Mouse (Mus musculus) midbrain, embryonic 11.5 days (tissue): ENCODE data around the gene Gatm. TPM values are rescaled to one million over a fixed set of nuclear protein-coding genes. Genes with fewer than 3 reads are reported as not detected.
A peak's percentile ranks its signal among the peaks of the same experiment; 100 is the strongest.

Experiments
- ATAC-seq: fragments of 200-750 bp; cut with Nextera tagmentation; 2 replicates; pipeline ENCODE4 v1.8.0; 2017; ENCODE audit warnings: moderate TSS enrichment, moderate library complexity; ENCODE audit not compliant: low FRiP score
- DNase-seq: peaks from one replicate; pipeline ENCODE4 v3.0.0; 2015; ENCODE audit warnings: low spot score; ENCODE audit errors: missing footprints
- H3K27ac ChIP-seq: fragments of 300-500 bp; sonication (generic); 2 replicates; pipeline ENCODE4 v1.5.1; 2014; ENCODE audit warnings: low read depth, low read length
- H3K27me3 ChIP-seq: fragments of 300-500 bp; sonication (generic); 2 replicates; pipeline ENCODE4 v1.6.1; 2014; ENCODE audit warnings: mild to moderate bottlenecking, low read length, moderate library complexity, mixed read lengths; ENCODE audit not compliant: control insufficient read depth, insufficient read depth
- H3K36me3 ChIP-seq: fragments of 300-500 bp; sonication (generic); 2 replicates; pipeline ENCODE4 v1.6.1; 2014; ENCODE audit warnings: mild to moderate bottlenecking, low read length, moderate library complexity, mixed read lengths; ENCODE audit not compliant: control insufficient read depth, insufficient read depth
- H3K4me1 ChIP-seq: fragments of 300-500 bp; sonication (generic); 2 replicates; pipeline ENCODE4 v1.6.1; 2014; ENCODE audit warnings: low read length; ENCODE audit not compliant: control insufficient read depth, insufficient read depth
- H3K4me2 ChIP-seq: fragments of 300-500 bp; sonication (generic); 2 replicates; pipeline ENCODE4 v1.6.1; 2014; ENCODE audit warnings: mild to moderate bottlenecking, moderate library complexity
- H3K4me3 ChIP-seq: fragments of 300-500 bp; sonication (generic); 2 replicates; pipeline ENCODE4 v1.5.1; 2014; ENCODE audit warnings: low read depth, low read length
- H3K9ac ChIP-seq: fragments of 300-500 bp; sonication (generic); 2 replicates; pipeline ENCODE4 v1.6.1; 2014; ENCODE audit warnings: low read length
- H3K9me3 ChIP-seq: fragments of 300-500 bp; sonication (generic); 2 replicates; pipeline ENCODE4 v1.6.1; 2016; ENCODE audit warnings: low read length; ENCODE audit not compliant: control insufficient read depth
- WGBS: fragments of 180-500 bp; shearing (Covaris S2); extraction: QIAGEN DNeasy Blood & Tissue Kit; methylation state at CpG from one replicate; pipeline ENCODE4 v1.1.7; 2014; 5-methylcytosine and 5-hydroxymethylcytosine counted together
- microRNA counts: library from miRNA; unstranded; fragments of <30 nt; microRNA quantifications from one replicate; lab custom pipeline; 2015
- microRNA-seq: library from miRNA; unstranded; fragments of <30 nt; microRNA quantifications from one replicate; pipeline ENCODE4, GENCODE M21; 2017
- polyA plus RNA-seq: library from polyadenylated mRNA; unstranded; fragments of >200 nt; fragmentation: Nextera tagmentation; extraction: Ambion mirVana; gene quantifications from 2 replicates; pipeline ENCODE4 v1.2.1, GENCODE M21; 2014

Gene Gatm
- polyA plus RNA-seq, 1 experiment from 2014 or later, result 25.4 TPM

GRCm38 (mm10) chr2:122572438-122572837 is 38.7 kb downstream of the Gatm start:
- 81% methylated on average over 1 of the region's 1 CpGs for WGBS
- ATAC-seq (no peak), DNase-seq (no peak)
- no peaks in the 10 kb centered on the region for H3K9me3 ChIP-seq
- H3K27me3 ChIP-seq, result no peaks in the 10 kb centered on the region
- no peak overlapping the region for H3K27ac ChIP-seq
- H3K4me2 ChIP-seq, result no peak overlapping the region
- no peak overlapping the region for H3K9ac ChIP-seq
- no peaks in the 10 kb centered on the region for H3K4me1 ChIP-seq
- no peaks in the 10 kb centered on the region for H3K36me3 ChIP-seq
- no peak overlapping the region for H3K4me3 ChIP-seq

- Histone ChIP-seq H3K4me3 (no peak overlapping the region), H3K4me1 (no peaks in the 10 kb centered on the region), H3K27ac (no peak overlapping the region), H3K27me3 (no peaks in the 10 kb centered on the region), H3K9me3 (no peaks in the 10 kb centered on the region), H3K4me2 (no peak overlapping the region), H3K9ac (no peak overlapping the region), H3K36me3 (no peaks in the 10 kb centered on the region)
- ATAC-seq, result no peak
- no peak for DNase-seq
- WGBS, result 79% methylated on average over 4 of the region's 4 CpGs
Measured at GRCm38 (mm10) chr2:122571326-122571725, 39.8 kb downstream of the Gatm start.

- no peak for ATAC-seq
- Histone ChIP-seq H3K4me2 (no peak overlapping the region), H3K9me3 (no peaks in the 10 kb centered on the region), H3K36me3 (no peaks in the 10 kb centered on the region), H3K9ac (no peak overlapping the region), H3K27me3 (no peaks in the 10 kb centered on the region), H3K27ac (no peak overlapping the region), H3K4me3 (no peak overlapping the region), H3K4me1 (no peaks in the 10 kb centered on the region)
- 70% methylated on average over 4 of the region's 4 CpGs for WGBS
- no peak for DNase-seq
Measured at GRCm38 (mm10) chr2:122570430-122570829, 40.7 kb downstream of the Gatm start.

GRCm38 (mm10) chr2:122569439-122569838 is 41.7 kb downstream of the Gatm start:
- Histone ChIP-seq H3K9ac (no peak overlapping the region), H3K27ac (no peak overlapping the region), H3K27me3 (no peaks in the 10 kb centered on the region), H3K4me2 (no peak overlapping the region), H3K36me3 (no peaks in the 10 kb centered on the region), H3K9me3 (no peaks in the 10 kb centered on the region), H3K4me1 (no peaks in the 10 kb centered on the region), H3K4me3 (no peak overlapping the region)
- peak; percentile 67; the same call in 1 of the 2 replicates for ATAC-seq
- peak; percentile 92 for DNase-seq
- 18% methylated on average over 3 of the region's 3 CpGs for WGBS

- no peak for DNase-seq
- H3K4me1 ChIP-seq, result no peaks in the 10 kb centered on the region
- no peak overlapping the region for H3K4me3 ChIP-seq
- no peak for ATAC-seq
- H3K27ac ChIP-seq, result no peak overlapping the region
- H3K27me3 ChIP-seq, result no peaks in the 10 kb centered on the region
- H3K4me2 ChIP-seq, result no peak overlapping the region
- H3K36me3 ChIP-seq, result no peaks in the 10 kb centered on the region
- H3K9ac ChIP-seq, result no peak overlapping the region
- WGBS, result 97% methylated on average over 1 of the region's 1 CpGs
- no peaks in the 10 kb centered on the region for H3K9me3 ChIP-seq
Measured at GRCm38 (mm10) chr2:122562251-122562650, 48.9 kb downstream of the Gatm start.

DNA sequence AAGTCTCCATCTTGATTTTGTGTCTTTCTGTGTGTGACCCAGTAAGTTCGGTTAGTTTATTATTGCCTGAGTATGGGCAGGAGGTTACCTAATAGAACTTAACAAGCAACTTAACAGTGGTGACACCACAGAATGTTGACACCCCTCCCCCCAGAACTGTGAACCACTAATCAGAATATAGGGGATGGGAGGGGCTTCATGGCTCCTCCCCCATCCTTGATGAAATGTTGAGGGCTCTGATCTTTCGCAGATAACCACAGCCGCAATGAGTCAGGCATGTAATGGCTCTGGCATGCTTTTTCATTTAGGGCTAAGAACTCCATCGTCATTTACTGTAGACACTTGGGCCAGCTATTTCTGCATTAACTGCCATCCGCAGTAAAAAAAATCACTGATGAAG is 49.9 kb downstream of the Gatm start:
- Histone ChIP-seq H3K4me2 (no peak overlapping the region), H3K27me3 (no peaks in the 10 kb centered on the region), H3K9ac (no peak overlapping the region), H3K9me3 (no peaks in the 10 kb centered on the region), H3K4me1 (no peaks in the 10 kb centered on the region), H3K4me3 (no peak overlapping the region), H3K27ac (no peak overlapping the region), H3K36me3 (no peaks in the 10 kb centered on the region)
- DNase-seq, result no peak
- WGBS, result 95% methylated on average over 5 of the region's 5 CpGs
- no peak for ATAC-seq

DNA sequence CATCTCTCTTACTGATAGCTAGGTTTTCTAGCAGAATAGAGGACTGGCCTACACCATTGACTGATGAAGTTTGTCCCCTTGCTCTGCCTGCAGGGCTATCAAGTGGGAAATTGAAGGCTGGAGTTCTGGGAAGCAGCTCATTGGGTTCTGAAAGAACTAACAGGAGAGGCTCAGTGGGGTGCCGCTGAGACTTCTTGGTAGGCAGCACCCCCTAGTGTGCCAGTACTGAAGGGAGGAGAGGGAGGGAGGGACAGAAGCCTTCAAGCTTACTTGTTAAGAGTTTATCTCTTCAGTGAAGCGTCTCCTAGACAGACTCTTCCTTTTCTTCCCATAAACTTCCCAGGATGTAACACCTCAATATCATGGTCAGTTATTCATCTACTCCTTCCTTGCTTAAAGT is 52.8 kb downstream of the Gatm start:
- no peaks in the 10 kb centered on the region for H3K36me3 ChIP-seq
- no peak overlapping the region for H3K4me3 ChIP-seq
- WGBS, result 29% methylated on average over 2 of the region's 2 CpGs
- no peaks in the 10 kb centered on the region for H3K4me1 ChIP-seq
- no peak overlapping the region for H3K4me2 ChIP-seq
- DNase-seq (no peak), ATAC-seq (no peak)
- H3K9ac ChIP-seq, result no peak overlapping the region
- H3K9me3 ChIP-seq, result no peaks in the 10 kb centered on the region
- no peaks in the 10 kb centered on the region for H3K27me3 ChIP-seq
- no peak overlapping the region for H3K27ac ChIP-seq

MicroRNAs encoded within 50 kb of the gene (microRNA counts, 519-probe panel; counts per million panel counts)
- not detected for microRNA mmu-miR-147 (lab: Ali Mortazavi, UCI)

Small RNA genes lying within 50 kb of the gene (microRNA-seq; reads per million reads assigned to microRNA genes)
- 19.5 reads per million, percentile 37 among the genes with 10 or more reads in this experiment for gene Mir147

Other genes starting within 250 kb of the Gatm start
- gene Shf, start 242.1 kb downstream of the Gatm start, polyA plus RNA-seq, result 6.7 and 9.2 TPM in 2 replicates
- 0.22 TPM in 1 of 2 replicates, not detected in the other for gene Slc28a2, start 184.8 kb downstream of the Gatm start, polyA plus RNA-seq
- not detected in 2 replicates for gene Gm14085, start 126.4 kb downstream of the Gatm start, polyA plus RNA-seq
- 0.25 and 0.44 TPM in 2 replicates for gene AA467197, start 25.7 kb upstream of the Gatm start, polyA plus RNA-seq
- gene Slc30a4, start 91.4 kb upstream of the Gatm start, polyA plus RNA-seq, result 7.5 and 7.7 TPM in 2 replicates
- gene Bloc1s6, start 127.2 kb upstream of the Gatm start, polyA plus RNA-seq, result 78.1 and 78.8 TPM in 2 replicates
- gene Sqor, start 153.9 kb upstream of the Gatm start, polyA plus RNA-seq, result 2.9 and 4.6 TPM in 2 replicates